Mouse (Mus musculus) adipocyte (in vitro differentiated cells): Measurements from ENCODE around the gene Hist2h2be.
"Not testable (repeated sequence)": the region's sequence is repeated elsewhere in the genome, so short reads cannot be mapped to it uniquely, and the experiment has no call there.

ENCODE experiments used
- DNase-seq: peaks from one replicate; pipeline ENCODE4 v3.0.0-alpha.2; 2016; ENCODE audit warnings: low spot score

Gene Hist2h2be

DNA sequence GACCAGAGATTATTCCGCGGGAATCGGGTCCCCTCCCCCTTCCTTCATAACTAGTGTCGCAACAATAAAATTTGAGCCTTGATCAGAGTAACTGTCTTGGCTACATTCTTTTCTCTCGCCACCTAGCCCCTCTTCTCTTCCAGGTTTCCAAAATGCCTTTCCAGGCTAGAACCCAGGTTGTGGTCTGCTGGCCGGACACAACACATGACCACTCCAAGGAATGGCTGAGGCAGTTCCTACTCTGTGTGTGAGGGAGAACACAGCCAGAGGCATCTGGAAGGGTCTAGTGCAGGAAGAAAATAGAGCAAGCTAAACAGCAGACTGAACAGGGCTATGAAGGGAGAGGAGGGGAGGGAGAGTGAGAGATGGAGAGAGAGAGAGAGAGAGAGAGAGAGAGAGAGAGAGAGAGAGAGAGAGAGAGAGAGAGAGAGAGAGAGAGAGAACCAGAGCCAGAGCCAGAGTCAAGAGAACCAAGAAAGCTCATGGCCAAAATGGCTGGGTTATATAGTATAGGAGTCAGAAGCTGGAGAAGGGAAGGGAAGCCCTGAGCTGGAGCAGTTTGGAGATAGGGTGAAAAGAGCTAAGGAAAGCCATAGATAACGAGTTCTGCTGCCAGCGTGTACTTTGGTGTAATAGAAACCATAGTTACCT, 22.2 kb upstream of the Hist2h2be start:
- DNase-seq: not testable (repeated sequence)

- no peak for DNase-seq
Observed at GRCm38 (mm10) chr3:96199731-96200130, 21.2 kb upstream of the Hist2h2be start.

- DNase-seq: peak; percentile 51
Observed at GRCm38 (mm10) chr3:96207819-96208218, 13.1 kb upstream of the Hist2h2be start.

DNA sequence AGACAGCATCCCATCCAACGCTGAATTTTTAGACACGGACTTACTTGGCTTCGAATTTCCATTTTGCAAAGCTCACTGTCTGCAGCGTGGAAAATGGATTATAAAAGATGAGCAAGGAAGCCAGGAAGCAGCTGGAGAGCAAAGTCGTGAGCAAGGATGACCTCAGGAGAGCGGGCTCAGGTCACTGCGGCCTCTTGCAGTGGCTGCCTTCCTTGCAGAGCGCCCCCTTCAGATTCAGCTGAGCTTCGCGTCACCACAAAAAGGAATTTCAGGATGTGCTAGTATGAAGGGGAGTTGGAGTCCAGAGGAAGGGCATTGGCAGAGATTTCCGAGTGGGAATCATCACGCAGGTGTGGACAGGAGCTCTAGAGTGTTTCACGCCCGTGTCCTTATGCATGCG, 11.7 kb upstream of the Hist2h2be start:
- no peak for DNase-seq

GRCm38 (mm10) chr3:96219191-96219641, 1.7 kb upstream of the Hist2h2be start:
- DNase-seq: no peak

GRCm38 (mm10) chr3:96219661-96220130, 1.2 kb upstream of the Hist2h2be start, which contains the start of the genes Bola1 and Hist2h2ab:
TSS of gene Bola1 (minus strand) at chr3:96219709.
TSS of gene Hist2h2ab (plus strand) at chr3:96219865.
- DNase-seq: peak; percentile 88

DNA sequence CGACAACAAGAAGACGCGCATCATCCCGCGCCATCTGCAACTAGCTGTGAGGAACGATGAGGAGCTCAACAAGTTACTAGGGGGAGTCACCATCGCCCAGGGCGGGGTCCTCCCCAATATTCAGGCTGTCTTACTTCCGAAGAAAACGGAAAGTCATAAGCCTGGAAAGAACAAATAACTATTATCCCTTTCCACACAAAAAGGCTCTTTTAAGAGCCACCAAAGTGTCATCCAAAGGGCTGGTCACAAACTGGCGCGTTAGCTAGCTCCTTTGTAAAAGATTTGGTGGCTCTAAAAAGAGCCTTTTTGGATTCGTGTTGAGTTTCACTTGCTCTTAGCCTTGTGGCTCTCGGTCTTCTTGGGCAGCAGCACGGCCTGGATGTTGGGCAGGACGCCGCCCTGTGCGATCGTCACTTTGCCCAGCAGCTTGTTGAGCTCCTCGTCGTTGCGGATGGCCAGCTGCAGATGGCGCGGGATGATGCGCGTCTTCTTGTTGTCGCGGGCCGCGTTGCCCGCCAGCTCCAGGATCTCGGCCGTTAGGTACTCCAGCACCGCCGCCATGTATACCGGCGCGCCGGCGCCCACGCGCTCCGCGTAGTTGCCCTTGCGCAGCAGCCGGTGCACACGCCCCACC, 671 bp upstream of the Hist2h2be start:
- DNase-seq: peak; percentile 50

DNA sequence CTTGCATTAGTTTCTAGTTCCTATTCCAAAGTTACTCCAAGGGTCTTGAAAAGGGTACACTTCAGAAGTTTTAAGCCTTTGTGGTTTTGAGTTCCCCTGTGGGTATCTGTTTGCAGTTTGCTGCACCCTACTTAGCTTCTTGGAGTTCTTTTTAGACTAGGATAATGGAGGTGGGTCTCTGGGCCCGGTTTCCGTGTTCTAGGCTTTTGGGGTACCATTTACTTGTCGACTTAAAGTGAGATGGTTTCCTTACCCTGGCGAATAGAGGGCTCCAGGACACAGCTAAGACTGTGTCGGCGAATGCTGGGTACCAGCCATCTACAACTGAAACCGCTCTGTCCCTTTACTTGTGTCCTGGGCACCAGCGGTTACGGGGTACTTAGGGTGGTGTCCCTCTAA, 720 bp downstream of the Hist2h2be start:
- DNase-seq: no peak

GRCm38 (mm10) chr3:96222774-96223173, 1.9 kb downstream of the Hist2h2be start:
- no peak for DNase-seq

DNA sequence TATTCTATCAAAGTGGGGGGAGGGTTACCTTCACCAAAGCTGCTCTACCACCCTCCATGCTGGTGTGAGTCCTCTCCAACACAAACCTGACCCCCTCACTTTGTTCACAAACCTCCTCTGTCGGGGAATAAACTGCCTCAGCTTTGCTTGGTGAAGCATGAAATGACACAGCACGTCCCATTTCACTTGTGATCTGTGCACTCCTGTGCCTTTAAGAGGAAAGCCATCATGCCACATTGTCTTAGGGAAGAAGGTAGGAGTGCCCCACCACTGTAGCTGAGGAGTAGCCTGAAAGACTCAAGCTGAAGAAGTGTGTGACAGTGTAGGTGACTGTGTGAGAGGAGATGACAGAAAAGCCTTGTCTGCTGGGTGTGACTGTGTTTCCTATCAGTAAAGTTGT, 4.5 kb downstream of the Hist2h2be start:
- DNase-seq: no peak

DNA sequence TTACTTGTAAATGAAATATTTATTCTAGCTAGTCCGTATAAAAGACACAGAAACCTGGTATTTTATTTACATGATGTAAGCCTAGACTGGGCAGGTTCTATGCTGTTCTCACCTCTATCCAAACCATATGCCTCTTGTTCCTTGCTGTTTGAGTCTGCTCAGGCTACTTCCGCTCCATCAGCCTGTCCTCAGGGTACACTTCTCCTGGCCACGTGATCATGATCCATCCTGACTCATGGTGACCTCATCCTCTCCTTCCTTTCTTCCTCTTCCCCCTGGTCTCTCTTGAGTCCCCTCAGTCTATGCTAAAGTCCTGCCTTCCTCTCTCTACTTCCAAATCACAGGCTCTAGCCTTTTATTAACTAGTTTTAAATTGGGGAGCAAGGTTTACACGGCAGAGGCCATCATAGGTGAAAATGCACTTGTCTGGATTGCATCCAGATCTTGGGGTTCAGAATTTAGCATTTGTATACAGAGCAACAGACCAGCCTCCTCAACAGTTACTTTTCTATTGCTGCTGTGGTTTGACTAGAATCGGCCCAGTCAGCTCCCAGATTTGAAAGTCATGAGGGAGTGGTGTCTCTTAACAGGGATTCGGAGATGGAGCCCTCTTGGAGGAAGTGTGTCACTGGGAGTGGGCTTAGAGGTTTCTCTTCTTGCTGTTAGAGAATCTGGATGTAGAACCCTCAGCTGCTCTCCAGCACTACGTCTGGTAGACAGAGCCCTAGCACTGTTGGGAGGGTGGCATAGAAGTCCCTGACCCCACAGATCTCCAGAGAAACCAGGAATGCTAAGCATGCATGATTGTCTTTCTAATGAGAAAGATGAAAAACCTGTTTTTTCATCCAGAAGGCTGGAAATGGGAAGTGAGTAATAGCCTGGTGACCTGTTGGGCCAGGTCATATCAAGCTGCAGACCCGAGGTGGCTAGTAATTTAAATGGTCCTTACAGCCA, 6.1 kb downstream of the Hist2h2be start:
- no peak for DNase-seq

DNA sequence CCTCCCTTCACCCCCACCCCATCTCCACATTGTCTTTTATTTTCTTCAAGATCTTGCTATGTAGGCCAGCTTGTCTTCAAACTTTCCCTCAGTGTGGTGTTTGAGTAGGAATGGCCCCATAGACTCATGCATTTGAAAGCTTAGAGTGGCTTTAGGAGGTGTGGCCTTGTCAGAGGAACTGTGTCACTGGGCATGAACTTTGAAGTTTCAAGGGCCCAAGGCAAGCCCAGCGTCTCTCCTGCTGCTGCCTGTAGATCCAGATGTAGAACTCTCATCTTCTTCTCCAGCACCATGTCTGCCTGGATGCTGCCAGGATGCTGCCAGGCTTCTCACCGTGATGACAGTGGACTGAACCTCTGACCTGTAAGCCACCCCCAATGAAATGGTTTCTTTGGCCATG, 7.9 kb downstream of the Hist2h2be start:
- DNase-seq: no peak

GRCm38 (mm10) chr3:96230404-96230803, 9.5 kb downstream of the Hist2h2be start:
- no peak for DNase-seq

- no peak for DNase-seq
Observed at GRCm38 (mm10) chr3:96230910-96231757, 10.2 kb downstream of the Hist2h2be start.

GRCm38 (mm10) chr3:96231758-96232120, 10.8 kb downstream of the Hist2h2be start:
- DNase-seq: no peak

DNA sequence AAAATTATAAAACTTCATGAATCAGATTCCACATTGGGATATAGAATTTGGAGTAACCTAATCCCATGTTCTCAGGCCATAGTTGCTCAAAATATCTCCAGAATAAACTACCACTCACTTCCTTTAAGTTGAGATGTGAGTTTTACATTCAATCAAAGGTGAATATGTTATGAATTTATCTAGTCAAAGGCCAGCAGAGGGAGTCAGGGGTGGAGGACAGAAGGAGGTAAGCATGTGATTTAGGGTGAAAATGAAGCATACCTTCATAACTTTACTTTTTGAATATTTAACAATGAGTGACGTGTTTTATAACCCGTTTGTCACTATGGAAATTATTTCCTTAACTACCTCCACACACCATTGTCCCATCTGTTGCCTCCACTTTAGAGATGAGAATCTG, 14.0 kb downstream of the Hist2h2be start:
- no peak for DNase-seq

- DNase-seq: no peak
Observed at GRCm38 (mm10) chr3:96235836-96236235, 14.9 kb downstream of the Hist2h2be start.

GRCm38 (mm10) chr3:96236834-96237334, 16.0 kb downstream of the Hist2h2be start:
- no peak for DNase-seq

GRCm38 (mm10) chr3:96237335-96237903, 16.5 kb downstream of the Hist2h2be start:
- no peak for DNase-seq

DNA sequence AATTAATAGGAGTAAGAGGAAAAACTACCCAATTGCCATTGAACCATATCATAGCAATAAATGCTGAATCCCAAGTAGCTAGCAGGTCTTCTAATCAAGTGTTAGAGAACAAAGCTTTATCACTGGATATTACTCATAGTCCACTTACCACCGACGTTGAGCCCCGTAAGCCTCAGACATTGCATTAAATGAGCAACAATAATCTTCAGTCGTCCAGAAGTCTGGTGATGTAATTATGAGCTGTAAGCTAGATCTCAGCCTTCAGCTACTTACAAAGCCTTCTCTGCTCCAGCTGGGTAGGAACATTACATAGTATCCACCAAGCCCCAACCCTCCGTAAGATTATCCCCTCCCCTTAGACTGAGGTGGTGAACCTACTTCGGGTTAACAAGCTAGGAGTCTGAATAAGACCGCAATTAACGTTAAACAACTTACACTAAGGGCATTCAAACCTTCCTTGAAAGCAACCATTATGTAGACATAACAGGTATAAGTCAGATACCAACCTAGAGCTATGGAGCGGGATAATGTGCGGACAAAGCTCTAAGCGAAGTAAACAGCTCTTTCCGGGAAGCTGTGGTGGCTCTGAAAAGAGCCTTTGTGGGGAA, 17.1 kb downstream of the Hist2h2be start:
- DNase-seq: peak; percentile 35
